Mouse (Mus musculus) olfactory bulb, adult 2 months (tissue): ENCODE results near the gene Gm128.

Experiments
- CTCF ChIP-seq: fragments of 200-500 bp; IDR thresholded peaks from 2 replicates; pipeline ENCODE4 v1.5.1; 2012; ENCODE audit warnings: low read depth, mild to moderate bottlenecking, low read length, moderate library complexity; ENCODE audit not compliant: insufficient read depth
- POLR2A ChIP-seq: fragments of 200-500 bp; IDR thresholded peaks from 2 replicates; pipeline ENCODE4 v1.6.1; 2012; ENCODE audit warnings: mild to moderate bottlenecking, low read depth, low read length, moderate library complexity; ENCODE audit not compliant: insufficient read depth

DNA sequence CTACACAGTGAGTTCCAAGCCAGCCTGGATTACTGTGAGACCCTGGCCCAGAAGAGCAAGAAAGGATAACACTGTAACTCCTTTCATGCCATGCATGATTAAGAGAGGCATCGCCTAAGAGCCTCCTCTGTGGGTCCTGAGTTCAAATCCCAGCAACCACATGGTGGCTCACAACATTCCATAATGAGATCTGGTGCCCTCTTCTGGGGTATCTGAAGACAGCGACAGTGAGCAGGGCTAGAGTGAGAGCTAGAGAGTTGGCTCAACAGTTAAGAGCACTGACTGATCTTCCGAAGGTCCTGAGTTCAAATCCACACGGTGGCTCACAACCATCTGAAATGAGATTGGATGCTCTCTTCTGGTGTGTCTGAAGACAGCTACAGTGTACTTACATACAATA lies 33.1 kb upstream of the Gm128 start:
- TF ChIP-seq CTCF (no peak), POLR2A (no peak)
